Mouse (Mus musculus): ENCODE results near the gene Ugt1a5. TPM values are rescaled to one million over a fixed set of nuclear protein-coding genes. Genes with fewer than 3 reads are reported as not detected.

Gene Ugt1a5
- polyA plus RNA-seq, 1 experiment from 2014 or later = not detected

- Histone ChIP-seq H3K9ac (no peak overlapping the region), H3K9me3 (replicated peaks) (no peaks in the 10 kb centered on the region; the same call in 1 of the 2 replicates), H3K27ac (ENCODE audit: poor library complexity, severe bottlenecking) (no peak overlapping the region), H3K36me3 (no peaks in the 10 kb centered on the region), H3K4me2 (no peak overlapping the region), H3K4me1 (replicated peaks) (no peaks in the 10 kb centered on the region), H3K27me3 (replicated peaks) (no peaks in the 10 kb centered on the region; the same call in 1 of the 2 replicates), H3K4me3 (no peak overlapping the region)
- WGBS = 80% methylated on average over 2 of the region's 2 CpGs
- no peak for ATAC-seq (ENCODE audit: insufficient number of reproducible peaks, low FRiP score)
These were observed 34.2 kb downstream of the Ugt1a5 start for GRCm38 (mm10) chr1:88199996-88200395.

- Histone ChIP-seq H3K4me3 (no peak within 1 kb of the TSS), H3K9me3 (replicated peaks) (no peaks in the 10 kb centered on the region; the same call in 1 of the 2 replicates), H3K27ac (ENCODE audit: poor library complexity, severe bottlenecking) (no peak within 1 kb of the TSS), H3K4me2 (no peak within 1 kb of the TSS), H3K9ac (no peak within 1 kb of the TSS), H3K27me3 (replicated peaks) (no peaks in the 10 kb centered on the region; the same call in 1 of the 2 replicates), H3K4me1 (replicated peaks) (no peaks in the 10 kb centered on the region), H3K36me3 (no peaks in the 10 kb centered on the region)
- no peak for ATAC-seq (ENCODE audit: insufficient number of reproducible peaks, low FRiP score)
- 79% methylated on average over 7 of the region's 7 CpGs for WGBS
These were observed 34.6 kb downstream of the Ugt1a5 start, which contains the start of gene Ugt1a2 for GRCm38 (mm10) chr1:88200456-88200855. TSS of gene Ugt1a2 (plus strand) at chr1:88200601.

GRCm38 (mm10) chr1:88205294-88205922 lies 39.6 kb downstream of the Ugt1a5 start, which contains the start of gene Dnajb3:
TSS of gene Dnajb3 (minus strand) at chr1:88205782.
- WGBS = 4% methylated on average over 62 of the region's 62 CpGs
- H3K27ac ChIP-seq (ENCODE audit: poor library complexity, severe bottlenecking) = no peak within 1 kb of the TSS

GRCm38 (mm10) chr1:88206843-88207479 lies 41.1 kb downstream of the Ugt1a5 start:
- H3K4me3 ChIP-seq = no peak overlapping the region
- peak; percentile 74; the same call in 1 of the 2 replicates for ATAC-seq (ENCODE audit: insufficient number of reproducible peaks, low FRiP score)
- no peaks in the 10 kb centered on the region for H3K36me3 ChIP-seq
- H3K27ac ChIP-seq (ENCODE audit: poor library complexity, severe bottlenecking) = peak overlapping the region; percentile 9; the same call in 1 of the 2 replicates
- H3K9me3 ChIP-seq (replicated peaks) = peaks cover 7% of the 10 kb centered on the region
- H3K4me1 ChIP-seq (replicated peaks) = no peaks in the 10 kb centered on the region
- 56% methylated on average over 2 of the region's 2 CpGs for WGBS
- no peak overlapping the region for H3K4me2 ChIP-seq
- H3K9ac ChIP-seq = no peak overlapping the region
- peaks cover 3% of the 10 kb centered on the region; the same call in 1 of the 2 replicates for H3K27me3 ChIP-seq (replicated peaks)

More at GRCm38 (mm10) chr1:88205294-88205922, 39.6 kb downstream of the Ugt1a5 start, which contains the start of gene Dnajb3:
- Histone ChIP-seq H3K9ac (peak within 1 kb of the TSS; percentile 69), H3K9me3 (replicated peaks) (peaks cover 2% of the 10 kb centered on the region; the same call in 1 of the 2 replicates), H3K4me2 (peak within 1 kb of the TSS; percentile 77), H3K27me3 (replicated peaks) (peaks cover 3% of the 10 kb centered on the region; the same call in 1 of the 2 replicates), H3K4me3 (peak within 1 kb of the TSS; percentile 52), H3K36me3 (no peaks in the 10 kb centered on the region), H3K4me1 (replicated peaks) (no peaks in the 10 kb centered on the region)
- ATAC-seq (ENCODE audit: insufficient number of reproducible peaks, low FRiP score) = peak; percentile 96

- H3K4me1 ChIP-seq (replicated peaks) = no peaks in the 10 kb centered on the region
- no peak within 1 kb of the TSS for H3K4me3 ChIP-seq
- H3K4me2 ChIP-seq = no peak within 1 kb of the TSS
- no peaks in the 10 kb centered on the region for H3K36me3 ChIP-seq
- H3K27me3 ChIP-seq (replicated peaks) = no peaks in the 10 kb centered on the region
- peaks cover 48% of the 10 kb centered on the region for H3K9me3 ChIP-seq (replicated peaks)
- no peak within 1 kb of the TSS for H3K9ac ChIP-seq
- no peak within 1 kb of the TSS for H3K27ac ChIP-seq (ENCODE audit: poor library complexity, severe bottlenecking)
- no peak for ATAC-seq (ENCODE audit: insufficient number of reproducible peaks, low FRiP score)
- WGBS = 60% methylated on average over 8 of the region's 8 CpGs
These were observed 46.0 kb downstream of the Ugt1a5 start, which contains the start of gene Ugt1a1 for GRCm38 (mm10) chr1:88211812-88212211. TSS of gene Ugt1a1 (plus strand) at chr1:88211959.

GRCm38 (mm10) chr1:88212341-88213045 lies 46.7 kb downstream of the Ugt1a5 start:
- H3K9me3 ChIP-seq (replicated peaks) = peaks cover 54% of the 10 kb centered on the region
- 0 out of 2 replicates have a peak, but pooled peaks have one; percentile 16 for ATAC-seq (ENCODE audit: insufficient number of reproducible peaks, low FRiP score)
- 54% methylated on average over 8 of the region's 8 CpGs for WGBS
- no peaks in the 10 kb centered on the region for H3K4me1 ChIP-seq (replicated peaks)
- H3K4me2 ChIP-seq = no peak overlapping the region
- H3K9ac ChIP-seq = no peak overlapping the region
- no peaks in the 10 kb centered on the region for H3K27me3 ChIP-seq (replicated peaks)
- H3K27ac ChIP-seq (ENCODE audit: poor library complexity, severe bottlenecking) = no peak overlapping the region
- H3K4me3 ChIP-seq = no peak overlapping the region
- H3K36me3 ChIP-seq = no peaks in the 10 kb centered on the region

- Histone ChIP-seq H3K27ac (ENCODE audit: poor library complexity, severe bottlenecking) (no peak overlapping the region), H3K9me3 (replicated peaks) (peaks cover 57% of the 10 kb centered on the region), H3K36me3 (no peaks in the 10 kb centered on the region), H3K4me1 (replicated peaks) (no peaks in the 10 kb centered on the region), H3K4me2 (no peak overlapping the region), H3K4me3 (no peak overlapping the region), H3K27me3 (replicated peaks) (no peaks in the 10 kb centered on the region), H3K9ac (no peak overlapping the region)
- WGBS = 67% methylated on average over 1 of the region's 1 CpGs
- no peak for ATAC-seq (ENCODE audit: insufficient number of reproducible peaks, low FRiP score)
These were observed 47.2 kb downstream of the Ugt1a5 start for GRCm38 (mm10) chr1:88213061-88213460.

- no peaks in the 10 kb centered on the region for H3K4me1 ChIP-seq (replicated peaks)
- no peak overlapping the region for H3K27ac ChIP-seq (ENCODE audit: poor library complexity, severe bottlenecking)
- H3K4me3 ChIP-seq = no peak overlapping the region
- peaks cover 57% of the 10 kb centered on the region for H3K9me3 ChIP-seq (replicated peaks)
- no peaks in the 10 kb centered on the region for H3K27me3 ChIP-seq (replicated peaks)
- H3K36me3 ChIP-seq = no peaks in the 10 kb centered on the region
- ATAC-seq (ENCODE audit: insufficient number of reproducible peaks, low FRiP score) = 0 out of 2 replicates have a peak, but pooled peaks have one; percentile 5
- H3K9ac ChIP-seq = no peak overlapping the region
- no peak overlapping the region for H3K4me2 ChIP-seq
- 66% methylated on average over 2 of the region's 2 CpGs for WGBS
These were observed 48.1 kb downstream of the Ugt1a5 start for GRCm38 (mm10) chr1:88213766-88214461.

GRCm38 (mm10) chr1:88214462-88214952 lies 48.7 kb downstream of the Ugt1a5 start:
- 70% methylated on average over 2 of the region's 2 CpGs for WGBS
- Histone ChIP-seq H3K4me3 (no peak overlapping the region), H3K36me3 (no peaks in the 10 kb centered on the region), H3K4me1 (replicated peaks) (no peaks in the 10 kb centered on the region), H3K27ac (ENCODE audit: poor library complexity, severe bottlenecking) (no peak overlapping the region), H3K9ac (no peak overlapping the region), H3K9me3 (replicated peaks) (peaks cover 57% of the 10 kb centered on the region), H3K27me3 (replicated peaks) (no peaks in the 10 kb centered on the region), H3K4me2 (no peak overlapping the region)
- ATAC-seq (ENCODE audit: insufficient number of reproducible peaks, low FRiP score) = no peak

GRCm38 (mm10) chr1:88215466-88216380 lies 49.9 kb downstream of the Ugt1a5 start:
- ATAC-seq (ENCODE audit: insufficient number of reproducible peaks, low FRiP score) = no peak
- H3K27me3 ChIP-seq (replicated peaks) = no peaks in the 10 kb centered on the region
- no peak overlapping the region for H3K4me2 ChIP-seq
- H3K27ac ChIP-seq (ENCODE audit: poor library complexity, severe bottlenecking) = no peak overlapping the region
- no peaks in the 10 kb centered on the region for H3K4me1 ChIP-seq (replicated peaks)
- H3K36me3 ChIP-seq = no peaks in the 10 kb centered on the region
- no peak overlapping the region for H3K9ac ChIP-seq
- no peak overlapping the region for H3K4me3 ChIP-seq
- peaks cover 54% of the 10 kb centered on the region for H3K9me3 ChIP-seq (replicated peaks)
- WGBS = 63% methylated on average over 10 of the region's 10 CpGs

Data from heart, embryonic 12.5 days (tissue).